Mouse (Mus musculus): ENCODE measurements around the gene Ppp2r2c.

The Ppp2r2c gene

DNA sequence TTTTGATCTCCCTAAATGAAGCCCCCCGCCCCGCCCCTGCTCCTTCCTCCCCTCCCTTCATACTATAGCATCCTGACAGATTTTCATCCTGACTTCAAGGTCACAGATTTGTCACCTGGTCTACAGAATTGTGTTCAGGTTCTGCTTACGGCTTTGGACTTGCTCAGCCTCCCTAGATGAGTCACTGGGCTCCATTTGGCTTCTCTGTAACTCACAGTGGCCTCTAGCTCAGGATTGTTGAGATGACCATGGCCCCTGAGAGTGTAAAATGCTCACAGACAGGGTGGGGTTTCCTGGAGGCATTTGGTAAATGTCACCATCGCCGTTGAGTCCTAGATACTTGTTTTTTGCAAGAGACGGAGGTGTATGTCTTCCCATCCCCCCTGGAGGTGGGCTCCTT is 2.6 kb downstream of the Ppp2r2c start:
- DNase-seq (ENCODE audit: low read depth, low spot score) = no peak

DNA sequence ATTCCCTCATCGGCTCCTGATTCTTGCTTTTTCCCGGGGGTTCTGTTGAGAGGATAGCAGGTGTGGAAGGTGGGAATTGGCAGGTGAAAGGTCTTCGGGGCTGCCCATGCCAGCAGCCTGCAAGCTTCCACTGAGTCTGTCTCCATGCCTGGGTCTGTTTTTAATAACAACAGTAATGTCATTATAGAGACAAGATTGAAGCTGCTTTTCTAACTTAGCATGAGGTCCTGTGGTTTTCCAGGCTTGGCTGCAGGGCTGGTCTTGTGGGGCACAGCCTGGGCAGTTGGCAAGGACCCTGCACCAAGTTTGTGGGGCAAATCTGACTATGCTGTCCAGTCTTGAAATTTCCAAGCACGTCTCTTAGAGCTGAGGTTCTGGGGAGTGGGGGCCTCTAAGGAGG is 7.6 kb downstream of the Ppp2r2c start:
- no peak for DNase-seq (ENCODE audit: low read depth, low spot score)

DNA sequence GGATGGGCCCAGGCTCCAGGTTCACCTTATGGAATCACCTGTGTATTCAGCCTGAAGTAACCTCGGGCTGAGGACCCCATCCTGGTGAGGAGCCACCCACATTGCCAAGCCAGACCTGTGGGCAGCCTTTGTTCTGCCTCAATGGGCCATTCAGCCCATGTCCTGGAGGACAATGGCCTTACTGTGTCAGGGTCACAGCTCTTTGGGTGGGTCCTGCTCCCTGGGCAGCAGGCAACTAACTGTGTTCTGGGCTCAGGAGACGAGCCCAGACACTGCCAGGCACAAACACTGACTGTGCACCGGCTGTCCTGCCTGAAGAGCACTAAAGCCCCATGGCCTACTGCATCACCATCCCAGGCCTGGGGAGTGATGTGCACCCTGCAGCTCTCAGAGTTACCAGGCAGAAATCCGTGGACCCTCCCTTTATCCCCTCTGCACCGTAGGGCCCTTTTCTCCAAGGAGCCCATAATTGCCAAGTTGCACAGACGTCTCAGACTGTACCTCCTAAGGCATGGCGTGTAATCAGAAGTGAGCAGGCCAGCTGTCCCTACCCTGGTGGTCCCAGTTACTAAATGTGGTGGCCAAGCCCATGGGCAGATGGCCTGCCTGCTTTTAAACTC is 8.6 kb downstream of the Ppp2r2c start:
- no peak for DNase-seq (ENCODE audit: low read depth, low spot score)

DNA sequence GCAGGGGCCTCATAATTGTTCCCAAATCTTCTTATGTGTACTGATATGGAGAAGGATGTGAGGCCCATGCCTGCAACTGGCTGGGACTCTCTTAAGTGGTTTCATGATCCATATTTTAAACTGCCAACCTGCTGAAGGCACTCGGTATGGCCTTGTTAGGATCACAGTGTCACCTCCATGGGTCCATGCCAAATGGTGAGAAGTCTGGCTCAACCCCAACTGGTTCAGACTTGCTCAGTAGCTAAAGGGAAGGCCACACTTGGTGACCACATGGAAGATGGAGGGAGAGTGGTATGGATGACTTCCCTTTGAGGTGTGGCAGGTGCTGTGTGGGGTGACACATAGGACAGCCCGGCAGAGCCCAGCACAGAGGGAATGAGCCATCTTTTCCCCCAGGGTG is 9.3 kb downstream of the Ppp2r2c start:
- DNase-seq (ENCODE audit: low read depth, low spot score) = no peak

DNA sequence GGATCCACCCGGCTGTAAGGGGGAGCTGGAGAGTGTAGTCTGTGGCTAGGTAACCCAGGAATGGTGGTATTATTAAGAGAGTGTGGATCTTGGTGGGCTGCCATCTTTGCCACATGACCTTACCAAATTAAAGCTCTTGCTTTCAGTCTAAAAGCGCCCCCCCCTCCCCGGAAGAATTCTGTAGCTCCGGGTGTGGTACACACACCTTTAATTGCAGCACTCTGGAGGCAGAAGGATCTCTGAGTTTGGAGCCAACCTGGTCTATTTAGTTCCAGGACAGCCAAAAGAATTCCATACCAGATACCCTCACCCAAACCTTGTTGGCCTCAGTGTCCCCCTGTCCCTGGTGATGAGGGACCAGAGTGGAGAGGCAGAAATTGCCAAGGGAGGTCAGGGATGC is 10.5 kb downstream of the Ppp2r2c start:
- DNase-seq (ENCODE audit: low read depth, low spot score) = no peak

DNA sequence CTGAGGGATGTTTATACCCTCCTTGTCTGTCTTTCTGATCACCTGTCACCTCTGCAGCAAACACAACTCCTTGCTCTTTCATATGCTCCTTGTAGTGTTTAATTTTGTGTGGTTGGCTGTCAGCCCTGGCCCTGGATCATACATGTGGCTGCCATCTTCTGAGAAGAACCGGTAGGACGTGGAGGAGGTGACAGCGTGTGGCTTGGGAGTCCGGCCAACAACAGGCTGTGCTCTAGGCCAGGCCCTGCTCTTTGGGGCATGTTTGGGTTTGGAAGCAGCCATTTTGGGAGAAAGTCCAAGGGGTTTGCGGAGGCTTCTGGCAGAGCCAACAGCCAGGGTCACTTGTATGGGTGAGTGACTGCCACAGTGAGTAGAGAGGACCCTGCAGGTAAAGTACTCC is 12.3 kb downstream of the Ppp2r2c start:
- no peak for DNase-seq (ENCODE audit: low read depth, low spot score)

DNA sequence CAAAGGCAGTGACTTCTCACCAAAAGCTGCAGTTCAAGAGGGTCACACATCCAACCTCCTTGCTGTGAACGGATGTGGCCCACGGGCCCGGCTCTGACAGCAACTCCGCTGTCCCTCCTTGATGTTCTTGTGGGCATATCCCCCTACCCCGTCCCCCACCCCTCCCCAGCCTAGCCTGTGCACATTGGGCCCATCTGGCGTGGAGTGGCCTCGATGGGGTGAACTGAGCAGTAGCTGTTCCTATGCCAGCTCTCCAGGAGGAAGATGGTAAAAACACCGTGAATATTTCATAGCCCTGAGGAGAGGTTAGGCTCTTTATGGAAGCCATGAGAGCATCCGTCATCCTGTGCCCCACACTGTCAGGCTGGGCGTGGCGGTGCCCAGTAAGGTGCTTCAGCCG is 15.2 kb downstream of the Ppp2r2c start:
- DNase-seq (ENCODE audit: low read depth, low spot score) = no peak

DNA sequence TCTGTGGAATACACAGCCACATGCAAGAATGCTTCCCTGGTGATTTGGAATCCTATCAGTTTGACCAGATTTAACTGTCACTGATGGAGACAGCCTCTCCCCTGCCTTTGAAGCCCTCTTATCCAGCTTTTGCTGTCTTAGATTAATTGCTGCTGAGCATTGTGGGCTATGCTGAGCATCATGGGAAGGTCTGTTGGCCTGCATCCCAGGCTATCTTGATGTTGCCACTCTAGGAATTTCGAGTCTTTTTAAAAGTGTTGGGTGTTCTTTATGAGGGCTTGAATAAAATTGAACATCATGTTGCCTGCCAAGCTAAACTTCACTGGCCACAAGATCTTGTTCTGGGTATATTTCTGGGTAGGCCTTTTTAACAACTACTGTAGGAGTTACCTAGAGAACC is 16.8 kb downstream of the Ppp2r2c start:
- DNase-seq (ENCODE audit: low read depth, low spot score) = no peak

DNA sequence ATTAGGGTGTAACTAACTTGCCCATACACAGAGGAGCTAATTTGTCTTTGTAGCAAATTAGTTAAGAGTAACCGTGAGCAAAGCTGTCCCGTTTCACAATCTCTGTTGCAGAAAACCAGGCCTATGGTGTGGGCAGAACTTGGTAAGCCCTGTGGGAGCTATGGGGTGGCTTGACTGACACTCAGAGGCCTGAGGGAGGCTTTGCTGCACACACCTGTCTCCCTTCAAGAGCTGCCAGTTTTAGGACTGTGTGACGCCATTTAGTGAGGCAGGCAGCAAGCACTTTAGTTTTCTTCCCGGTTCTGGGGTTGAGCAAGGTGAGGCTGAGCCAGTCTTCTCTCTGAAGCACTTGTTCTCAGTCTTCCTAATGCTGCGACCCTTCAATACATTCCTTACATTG is 17.3 kb downstream of the Ppp2r2c start:
- no peak for DNase-seq (ENCODE audit: low read depth, low spot score)

DNA sequence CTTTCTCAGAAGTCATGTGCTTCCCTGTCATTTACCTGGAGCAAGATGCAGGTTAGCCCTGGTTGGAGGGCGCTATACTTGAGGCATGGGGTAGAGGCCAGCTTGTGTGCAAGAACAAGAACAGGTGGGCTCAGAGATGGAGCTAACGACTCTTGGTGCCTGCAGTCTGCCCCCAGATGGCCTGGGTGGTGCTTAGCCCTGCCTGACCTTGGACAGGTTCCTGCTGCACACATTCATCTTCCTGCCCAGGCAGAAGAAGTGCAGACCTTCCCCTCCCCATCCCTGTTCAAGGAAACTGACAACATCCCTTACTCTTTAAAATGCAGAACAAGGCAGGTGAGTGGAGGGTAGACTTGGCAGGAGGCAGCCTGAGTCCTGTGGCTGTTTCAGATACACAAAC is 18.0 kb downstream of the Ppp2r2c start:
- DNase-seq (ENCODE audit: low read depth, low spot score) = no peak

DNA sequence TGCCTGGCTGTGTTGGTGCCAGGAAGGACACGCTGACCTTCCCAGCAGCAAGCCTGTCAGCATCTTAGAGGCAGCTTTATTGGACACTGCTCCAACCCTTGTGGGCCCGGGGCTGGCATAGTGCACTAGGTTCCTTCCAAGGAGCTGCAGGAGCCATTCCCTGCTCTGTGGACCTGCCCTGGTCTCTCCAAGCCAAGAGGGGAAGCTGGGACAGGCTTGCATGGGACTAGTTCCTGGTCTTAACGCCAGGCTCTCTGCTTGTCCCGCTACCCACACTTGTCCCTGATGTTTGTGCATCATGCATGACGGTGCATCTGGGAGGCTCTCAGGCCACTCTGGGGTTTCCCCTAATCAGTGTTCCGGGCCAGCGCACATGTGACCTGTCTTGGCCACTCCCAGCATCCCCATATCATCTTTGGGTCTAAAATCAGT is 18.6 kb downstream of the Ppp2r2c start:
- no peak for DNase-seq (ENCODE audit: low read depth, low spot score)

DNA sequence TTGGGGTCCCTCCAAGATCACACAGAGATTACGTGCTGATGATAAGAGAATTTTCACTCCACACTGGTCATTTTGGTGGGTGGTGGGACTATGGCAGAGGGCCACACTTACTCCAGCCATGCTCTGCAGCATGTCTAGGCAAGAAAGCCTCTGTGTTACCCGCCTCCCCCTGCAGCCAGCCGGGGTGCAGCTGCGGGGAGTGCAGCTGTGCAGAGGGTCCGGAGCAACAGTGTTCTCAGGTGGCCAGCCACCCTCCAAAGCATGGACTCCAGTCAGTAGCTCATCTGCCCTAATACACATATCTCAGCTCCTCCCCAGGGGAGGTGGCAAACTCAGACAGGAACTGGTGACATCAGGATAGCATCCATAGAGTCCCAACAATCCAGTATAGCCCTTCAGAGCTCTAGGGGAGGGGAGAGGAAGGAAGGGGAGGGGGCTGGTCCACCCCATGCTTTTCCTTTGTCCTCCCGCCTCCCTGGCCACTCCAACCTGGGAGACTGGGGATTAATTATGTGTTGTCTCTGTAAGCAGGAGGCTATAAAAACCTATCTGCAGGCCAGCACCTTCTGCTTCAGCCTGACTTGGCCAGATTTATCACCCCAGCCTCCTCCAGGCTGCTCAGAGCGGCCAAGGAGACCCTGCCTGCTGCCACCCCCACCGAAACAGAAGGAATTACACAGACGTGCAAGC is 19.1 kb downstream of the Ppp2r2c start:
- no peak for DNase-seq (ENCODE audit: low read depth, low spot score)

DNA sequence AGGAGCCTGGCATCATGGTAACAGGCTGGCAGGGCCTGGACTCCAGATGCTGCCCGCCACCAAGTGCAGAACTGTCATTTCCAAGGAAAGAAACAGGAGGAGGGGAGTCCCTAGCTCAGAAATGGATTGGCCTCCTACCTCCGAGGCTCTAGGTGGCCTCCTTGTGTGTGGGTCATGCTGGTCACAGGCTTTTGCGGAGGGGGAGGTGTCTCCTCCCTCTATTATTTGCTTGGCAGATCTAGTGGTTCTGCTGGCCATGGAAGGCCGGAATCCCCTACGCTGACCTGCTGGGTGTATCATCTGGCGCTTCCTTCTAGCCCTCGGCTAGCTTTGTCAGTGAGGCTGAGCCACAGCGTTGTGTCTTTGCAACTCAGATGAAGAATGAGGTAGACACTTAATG is 20.2 kb downstream of the Ppp2r2c start:
- no peak for DNase-seq (ENCODE audit: low read depth, low spot score)

DNA sequence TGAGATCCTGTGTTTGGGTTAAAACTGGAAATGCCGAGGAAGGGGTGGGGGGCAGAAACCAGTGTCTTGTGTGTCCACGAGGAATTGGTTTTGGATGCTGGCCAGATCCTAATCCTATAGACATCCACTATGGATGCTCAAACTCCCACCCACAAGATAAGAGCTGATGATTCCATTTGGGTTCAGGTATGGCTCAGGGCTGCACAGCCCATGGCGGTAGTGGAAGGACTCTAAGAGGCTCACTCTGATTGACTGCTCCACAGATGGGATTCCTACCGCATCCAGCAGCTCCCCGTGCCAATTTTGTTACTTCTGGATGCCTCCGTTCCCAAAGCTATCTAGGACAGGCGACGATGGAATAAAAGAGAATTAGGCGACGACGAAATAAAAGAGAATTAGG is 20.6 kb downstream of the Ppp2r2c start:
- no peak for DNase-seq (ENCODE audit: low read depth, low spot score)

DNA sequence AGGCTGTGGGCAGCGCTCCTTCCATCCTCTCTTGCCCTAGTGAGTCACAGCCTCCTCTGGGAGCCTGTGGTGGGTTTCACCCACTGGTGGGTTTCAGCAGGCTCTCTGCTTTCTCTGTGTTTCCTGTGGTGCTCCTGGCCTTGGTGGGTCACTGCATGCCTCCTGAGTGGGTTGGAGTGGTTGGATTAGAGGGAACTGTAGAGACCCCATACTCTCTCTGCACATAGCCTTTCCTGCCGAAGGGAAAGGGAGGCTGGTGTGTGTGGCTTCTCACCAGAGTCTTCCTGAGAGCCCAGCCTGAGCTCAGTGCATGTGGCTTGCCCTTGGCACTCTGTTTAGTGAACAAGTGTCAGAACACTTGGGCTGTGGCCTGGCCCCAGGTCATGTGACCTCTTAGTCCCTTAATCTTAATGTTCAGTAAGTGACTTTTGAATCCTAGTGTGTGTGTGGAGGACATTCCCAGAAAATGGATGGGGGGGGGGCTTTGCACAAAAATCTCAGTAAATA is 21.1 kb downstream of the Ppp2r2c start:
- DNase-seq (ENCODE audit: low read depth, low spot score) = no peak

DNA sequence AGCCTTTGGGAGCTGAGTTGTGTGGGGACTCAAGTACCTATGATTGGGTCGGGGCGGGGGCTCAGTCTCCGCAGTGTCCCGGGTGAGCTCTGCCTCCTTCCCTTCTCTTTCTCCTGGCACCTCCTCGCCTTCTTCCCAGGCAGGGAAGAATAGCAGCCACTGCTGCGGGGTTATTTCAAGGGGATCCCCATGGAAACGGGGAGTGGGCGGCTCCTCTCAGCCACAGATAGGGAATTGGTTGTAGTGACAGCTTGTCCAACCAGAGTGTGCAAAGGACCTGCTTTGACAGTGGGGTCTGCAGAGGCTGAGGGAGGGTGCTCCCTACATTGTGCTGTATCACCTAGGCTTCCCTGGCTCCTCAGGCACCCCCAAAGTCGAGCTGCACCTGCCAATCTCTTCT is 22.5 kb downstream of the Ppp2r2c start:
- DNase-seq (ENCODE audit: low read depth, low spot score) = no peak

DNA sequence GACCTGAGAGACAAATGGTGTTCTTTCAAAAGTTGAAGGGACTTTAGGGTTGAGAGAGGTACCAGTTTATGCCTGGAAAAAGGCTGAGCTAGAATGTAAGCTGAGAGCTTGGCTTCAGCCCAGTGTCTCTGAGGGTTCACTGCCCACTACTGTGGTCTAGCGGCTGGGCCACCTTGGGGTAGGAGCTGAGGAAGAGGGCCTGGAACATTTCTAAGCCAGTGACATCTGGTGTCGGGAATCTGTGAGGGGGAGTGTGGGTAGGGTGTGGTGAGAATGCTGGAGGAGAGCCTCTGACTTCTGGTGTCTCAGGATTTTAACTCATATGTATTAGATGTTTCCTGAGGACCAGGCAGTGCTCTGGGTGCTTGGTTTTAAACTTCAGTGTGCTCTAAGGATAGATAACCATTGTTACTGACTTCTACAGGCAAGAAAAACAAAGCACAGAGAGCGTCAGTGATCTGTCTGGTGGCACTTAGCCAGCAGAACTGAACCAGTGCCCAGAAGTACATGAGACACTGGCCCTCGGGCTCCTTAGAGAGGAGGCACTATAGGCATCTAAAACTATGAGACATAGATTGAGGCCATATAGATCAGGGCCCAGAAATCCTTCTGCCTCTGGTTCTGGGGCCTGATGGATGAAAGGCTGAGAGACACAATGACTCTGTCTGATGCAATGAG is 23.6 kb downstream of the Ppp2r2c start:
- DNase-seq (ENCODE audit: low read depth, low spot score) = no peak

DNA sequence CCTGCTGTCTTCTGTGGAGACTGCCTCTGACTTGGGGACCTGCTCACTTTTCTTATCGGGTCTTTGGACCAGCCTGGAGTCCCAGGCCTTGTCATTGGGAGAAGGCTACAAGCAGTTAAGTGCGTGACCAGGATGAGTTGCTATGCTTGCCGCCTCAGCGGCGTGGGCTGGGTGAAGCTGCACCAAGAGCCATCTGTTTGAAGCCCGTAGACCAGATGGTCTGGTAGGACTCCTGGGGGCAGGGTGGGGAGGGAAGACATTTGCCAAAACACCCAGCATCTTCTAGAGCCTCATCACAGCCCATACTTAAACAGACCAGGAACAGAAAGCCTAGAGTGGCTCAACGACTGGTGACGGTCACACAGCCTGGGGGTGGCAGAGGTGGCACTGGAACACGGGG is 24.9 kb downstream of the Ppp2r2c start:
- no peak for DNase-seq (ENCODE audit: low read depth, low spot score)

DNA sequence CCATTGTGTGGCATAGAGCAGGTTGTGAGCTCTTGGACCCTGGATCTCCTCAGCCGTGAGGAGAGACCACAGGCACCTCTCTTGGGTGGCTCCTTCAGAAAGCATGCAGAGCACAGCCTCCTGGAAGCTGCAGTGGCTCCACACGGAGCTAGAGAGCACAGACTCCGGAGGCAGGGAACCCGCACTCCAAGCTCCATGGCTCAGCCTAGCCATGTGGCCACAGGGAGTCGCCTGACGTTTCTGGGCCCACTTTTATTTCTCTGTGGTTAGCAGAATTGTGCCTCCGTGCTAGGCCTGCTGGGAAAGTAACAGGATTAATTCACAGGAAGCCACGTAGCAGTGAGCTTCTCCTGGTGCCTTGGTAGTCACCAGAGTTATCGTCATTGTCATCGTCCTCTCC is 25.8 kb downstream of the Ppp2r2c start:
- DNase-seq (ENCODE audit: low read depth, low spot score) = no peak

DNA sequence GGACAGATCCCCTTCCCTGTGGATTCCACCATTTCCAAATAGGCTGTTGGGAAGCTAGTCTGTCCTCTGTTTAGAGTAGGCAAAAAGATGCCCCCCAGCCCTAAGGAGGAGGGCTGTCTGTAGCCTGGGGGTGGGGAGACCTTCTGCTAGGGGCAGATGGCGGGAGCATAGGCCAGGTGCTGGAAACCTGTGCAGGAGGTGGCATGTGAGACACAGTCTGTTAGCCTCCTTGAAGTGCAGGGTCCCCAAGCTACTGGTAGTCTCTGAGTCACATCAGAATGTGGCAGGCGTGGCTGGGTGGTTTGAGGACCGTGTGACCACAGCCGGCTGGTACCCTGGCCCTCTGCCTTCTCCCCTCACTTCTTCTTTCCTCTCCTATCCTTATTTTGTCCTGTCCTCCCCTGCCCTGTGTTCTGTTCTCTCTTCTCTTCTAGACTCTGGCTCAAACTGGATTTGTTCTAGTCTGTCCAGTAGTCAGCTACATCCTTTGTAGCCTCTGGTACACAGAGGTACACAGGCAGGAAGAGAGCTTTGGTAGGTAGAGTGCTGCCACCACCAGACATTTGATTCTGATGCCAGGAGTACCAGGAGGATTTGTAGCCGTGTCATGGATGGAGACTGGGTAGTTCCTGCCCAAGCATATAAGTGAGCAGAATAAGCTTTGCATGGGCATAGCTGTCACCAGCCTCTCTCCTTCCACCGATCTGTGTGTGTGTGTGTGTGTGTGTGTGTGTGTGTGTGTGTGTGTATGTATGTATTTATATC is 26.5 kb downstream of the Ppp2r2c start:
- DNase-seq (ENCODE audit: low read depth, low spot score) = no peak

DNA sequence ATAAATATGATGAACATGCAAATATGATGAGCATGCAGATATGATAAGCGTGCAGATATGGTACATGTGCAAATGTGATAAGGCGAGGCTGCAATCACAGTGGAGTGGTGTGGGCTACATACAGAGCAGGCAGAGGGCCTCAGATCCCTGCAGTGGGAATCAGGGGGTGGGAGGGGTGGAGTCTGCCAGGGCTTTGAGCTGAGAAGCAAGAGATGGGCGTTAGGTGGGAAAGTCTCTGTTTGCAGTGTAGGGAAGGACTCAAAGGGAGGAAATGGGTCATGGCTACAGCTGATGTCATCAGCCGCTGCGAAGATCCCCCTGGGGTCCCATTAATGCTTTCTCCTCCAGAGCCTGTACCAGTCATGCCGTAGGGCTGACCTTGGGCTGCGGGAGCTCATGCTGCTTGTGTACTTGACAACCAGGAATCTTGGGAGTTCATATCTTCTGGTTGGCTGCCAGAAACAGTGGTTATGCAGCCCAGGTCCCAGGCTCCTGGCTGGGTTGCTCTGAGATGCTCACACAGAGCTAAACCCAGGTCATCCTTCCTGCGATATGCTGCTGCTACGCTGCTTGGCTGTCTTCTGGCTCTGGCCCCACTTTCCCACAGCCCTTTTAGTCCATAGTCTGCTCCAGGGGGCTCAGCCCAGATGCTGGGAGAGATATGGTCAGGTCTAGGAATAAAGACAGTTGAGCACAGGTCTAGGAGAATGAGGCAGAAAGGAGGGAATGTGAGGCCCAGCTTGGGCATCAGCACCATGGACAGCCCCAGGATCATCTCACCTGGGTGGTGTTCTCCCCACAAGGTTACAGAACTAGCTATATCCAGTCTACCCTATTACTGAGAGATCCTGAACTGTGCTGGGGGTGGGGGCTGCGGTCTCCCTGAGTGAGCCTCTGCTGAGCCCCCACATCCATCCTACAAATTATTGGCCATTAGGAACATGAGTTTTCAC is 27.6 kb downstream of the Ppp2r2c start:
- no peak for DNase-seq (ENCODE audit: low read depth, low spot score)

Data from c-Kit-negative CD71-positive TER-119-positive erythroid progenitor cells, embryonic 14.5 days (primary cell).